9 mouse cellular contexts compared by ENCODE assay signal in the genomic region with DNA sequence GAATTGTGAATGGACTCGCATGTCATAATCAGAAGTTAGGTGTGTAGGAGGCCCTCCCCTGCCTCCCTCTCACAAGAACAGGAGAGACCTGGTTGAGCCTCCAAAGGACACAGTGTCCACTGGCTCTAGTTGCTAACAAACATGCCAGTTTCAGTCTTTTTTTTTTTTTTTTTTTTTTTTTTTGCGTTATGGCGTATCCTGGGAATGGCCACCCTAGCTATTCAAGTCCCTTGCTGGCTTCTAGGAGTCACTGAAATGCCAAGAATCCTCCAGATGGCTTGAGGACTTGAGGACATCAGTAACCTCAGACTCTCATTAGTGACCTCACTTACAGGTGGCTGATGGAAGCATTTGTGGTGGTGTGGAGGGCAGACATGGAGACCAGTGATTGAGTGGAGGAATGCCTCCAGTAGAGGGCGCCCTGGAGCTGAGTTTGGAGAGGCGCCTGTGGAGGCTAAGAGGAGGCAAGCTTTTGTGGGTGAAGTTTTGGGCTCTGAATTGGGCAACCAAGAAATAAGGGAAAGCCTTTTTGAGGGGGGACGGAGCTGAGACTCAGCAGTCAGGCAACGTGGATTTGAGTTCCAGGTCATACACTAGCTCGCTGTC.
DNase-seq lines count a peak whose midpoint lies in the region; ATAC-seq and TF ChIP-seq lines count a peak whose summit lies in the region.
"Had no signal": no experiment of that assay in that cellular context is flagged by ENCODE, and none has a peak within 500 bp of the region (broad histone marks: within the 10 kb centered on the region; RNA-seq: fewer than 3 reads in every experiment).

No protein-coding gene starts in this region.

- 59% methylated on average over 8 of the region's 8 CpGs for WGBS in hindbrain, embryonic 10.5 days
- WGBS in hindbrain, embryonic 12.5 days, result 65% methylated on average over 8 of the region's 8 CpGs
- 66% methylated on average over 8 of the region's 8 CpGs for WGBS in olfactory bulb, adult 2 months

- H3K27me3 ChIP-seq in hindbrain, embryonic 10.5 days (ENCODE audit: insufficient read depth, poor library complexity, severe bottlenecking), result no peaks in the 10 kb centered on the region
- H3K27me3 ChIP-seq in hindbrain, embryonic 12.5 days, result no peaks in the 10 kb centered on the region
- peaks cover 6% of the 10 kb centered on the region; the same call in 1 of the 2 replicates for H3K27me3 ChIP-seq in E14TG2a.4 (ENCODE audit: insufficient read depth, low read length)

- no peaks in the 10 kb centered on the region for H3K9me3 ChIP-seq in hindbrain, embryonic 10.5 days
- no peaks in the 10 kb centered on the region for H3K9me3 ChIP-seq in hindbrain, embryonic 12.5 days (replicated peaks)
- peaks cover 3% of the 10 kb centered on the region for H3K9me3 ChIP-seq in E14TG2a.4 (ENCODE audit: low read length)

- DNase-seq in hindbrain, embryonic 10.5 days (ENCODE audit: low spot score), result peak; percentile 70
- peak; percentile 11 to 28 for DNase-seq in gastrocnemius, postnatal 36 days
- DNase-seq in left cerebral cortex, postnatal 36 days (ENCODE audit: low spot score in 2 of 2), result peak; percentile 48 to 53
- DNase-seq in thymus, postnatal 14 days, result peak; percentile 79

- ATAC-seq in hindbrain, embryonic 12.5 days (ENCODE audit: low FRiP score), result no peak

- intact Hi-C loops in gastrocnemius, postnatal 36 days (cut with DNase I), result no loop called here
- intact Hi-C loops in left cerebral cortex, postnatal 36 days (cut with DNase I), result loop anchor here (1.0 to 10.0 kb wide), 2 partner anchors 104 to 248 kb away; a partner anchor contains a TSS

- no peak overlapping the region for H3K27ac ChIP-seq in hindbrain, embryonic 10.5 days
- H3K27ac ChIP-seq in hindbrain, embryonic 12.5 days, result no peak overlapping the region
- H3K27ac ChIP-seq in bone marrow macrophage, adult 2 months (ENCODE audit: insufficient read depth, low read depth, low read length), result no peak overlapping the region
- no peak overlapping the region for H3K27ac ChIP-seq in olfactory bulb, adult 2 months (ENCODE audit: insufficient read depth, low read depth, low read length)

- H3K9ac ChIP-seq in hindbrain, embryonic 12.5 days, result no peak overlapping the region

- no peaks in the 10 kb centered on the region for H3K4me1 ChIP-seq in hindbrain, embryonic 10.5 days (replicated peaks)
- no peaks in the 10 kb centered on the region for H3K4me1 ChIP-seq in hindbrain, embryonic 12.5 days
- H3K4me1 ChIP-seq in E14TG2a.4 (replicated peaks; ENCODE audit: low read depth, low read length), result peaks cover 6% of the 10 kb centered on the region
- no peaks in the 10 kb centered on the region for H3K4me1 ChIP-seq in bone marrow macrophage, adult 2 months (ENCODE audit: control insufficient read depth, insufficient read depth, low read length)
- peaks cover 3% of the 10 kb centered on the region for H3K4me1 ChIP-seq in olfactory bulb, adult 2 months (ENCODE audit: control insufficient read depth, insufficient read depth, low read length)

- peak; percentile 80 for TF ChIP-seq CTCF in E14TG2a.4 (conservative IDR thresholded peaks at IDR 0.05; ENCODE audit: low read length)
- peak; percentile 87 for TF ChIP-seq CTCF in bone marrow macrophage, adult 2 months (IDR thresholded peaks at IDR 0.05; ENCODE audit: low read depth, low read length)
- peak; percentile 57; the same call in 1 of the 2 replicates for TF ChIP-seq CTCF in olfactory bulb, adult 2 months (IDR thresholded peaks at IDR 0.05; ENCODE audit: insufficient read depth, low read depth, low read length)

- no peak overlapping the region for H3K4me2 ChIP-seq in hindbrain, embryonic 12.5 days (replicated peaks)

- TF ChIP-seq POLR2A in bone marrow macrophage, adult 2 months (IDR thresholded peaks at IDR 0.05; ENCODE audit: borderline replicate concordance, low read depth, low read length), result no peak
- TF ChIP-seq POLR2A in olfactory bulb, adult 2 months (IDR thresholded peaks at IDR 0.05; ENCODE audit: insufficient read depth, low read depth, low read length), result no peak

- no peaks in the 10 kb centered on the region for H3K36me3 ChIP-seq in hindbrain, embryonic 10.5 days
- no peaks in the 10 kb centered on the region for H3K36me3 ChIP-seq in hindbrain, embryonic 12.5 days
- H3K36me3 ChIP-seq in E14TG2a.4 (ENCODE audit: insufficient read depth, low read length), result no peaks in the 10 kb centered on the region

- no peak overlapping the region for H3K4me3 ChIP-seq in hindbrain, embryonic 10.5 days
- no peak overlapping the region for H3K4me3 ChIP-seq in hindbrain, embryonic 12.5 days
- H3K4me3 ChIP-seq in E14TG2a.4 (replicated peaks; ENCODE audit: low read length), result no peak overlapping the region
- H3K4me3 ChIP-seq in bone marrow macrophage, adult 2 months (ENCODE audit: insufficient read depth, low read length), result no peak overlapping the region
- no peak overlapping the region for H3K4me3 ChIP-seq in olfactory bulb, adult 2 months (ENCODE audit: insufficient read depth, low read depth, low read length)
- H3K4me3 ChIP-seq: erythroblast, embryonic 14.5 days had no signal

Comparison
In these comparisons a context has a peak if more than half of its experiments do, and no peak if none do; other contexts are left out.
1. DNase-seq: peak in every context shown above with its lines; median percentile 79 in thymus, postnatal 14 days; 70 in hindbrain, embryonic 10.5 days; 50 in left cerebral cortex, postnatal 36 days; 20 in gastrocnemius, postnatal 36 days.